Mouse (Mus musculus) myocyte (in vitro differentiated cells): ENCODE measurements around the gene Naip2.

Source experiments
- CEBPB ChIP-seq: IDR thresholded peaks from 2 replicates; pipeline ENCODE4 v1.6.1; 2011; ENCODE audit warnings: mild to moderate bottlenecking, moderate library complexity; ENCODE audit not compliant: poor library complexity, insufficient read depth, severe bottlenecking
- MAX ChIP-seq: IDR thresholded peaks from one replicate; pipeline ENCODE4 v1.6.1; 2011; ENCODE audit warnings: low read depth, mild to moderate bottlenecking, control low read depth
- MYOG ChIP-seq, 3 experiments: IDR thresholded peaks; one replicate each; pipeline ENCODE4 v1.6.1; 2011; ENCODE audit warnings: control low read depth in 2 of 3, low read depth in 2 of 3, mild to moderate bottlenecking in 2 of 3; ENCODE audit not compliant: insufficient read length in 2 of 3, control insufficient read depth in 1 of 3, insufficient read depth in 1 of 3
- POLR2A ChIP-seq: IDR thresholded peaks from one replicate; pipeline ENCODE4 v1.6.1; 2011; ENCODE audit warnings: low read depth, mild to moderate bottlenecking, control low read depth, moderate library complexity; ENCODE audit not compliant: insufficient read length
- TCF3 ChIP-seq: IDR thresholded peaks from one replicate; pipeline ENCODE4 v1.6.1; 2011; ENCODE audit warnings: low read depth, control low read depth; ENCODE audit not compliant: insufficient read length

- no peak for TF ChIP-seq POLR2A
- no peak for TF ChIP-seq TCF3
- TF ChIP-seq MAX: peak; percentile 92
- no peak for TF ChIP-seq CEBPB
- peak in 1 of 3 experiments; percentile 20 for TF ChIP-seq MYOG (IDR thresholded peaks at IDR 0.05; ENCODE audit: control insufficient read depth in 1 of 3, insufficient read depth in 1 of 3, insufficient read length in 2 of 3, low read depth in 2 of 3)
Measured at GRCm38 (mm10) chr13:100210540-100210939, 8.6 kb upstream of the Naip2 start.
